Mouse (Mus musculus) lung, postnatal 0 days (tissue): ENCODE measurements around the gene Cnga1.

Experiments
- CTCF ChIP-seq: IDR thresholded peaks from 2 replicates; pipeline ENCODE4 v1.5.1; 2016; ENCODE audit warnings: antibody characterized with exemption, mild to moderate bottlenecking
- EP300 ChIP-seq: IDR thresholded peaks from 2 replicates; pipeline ENCODE4 v1.6.1; 2016; ENCODE audit warnings: antibody characterized with exemption, mild to moderate bottlenecking, control low read depth

DNA sequence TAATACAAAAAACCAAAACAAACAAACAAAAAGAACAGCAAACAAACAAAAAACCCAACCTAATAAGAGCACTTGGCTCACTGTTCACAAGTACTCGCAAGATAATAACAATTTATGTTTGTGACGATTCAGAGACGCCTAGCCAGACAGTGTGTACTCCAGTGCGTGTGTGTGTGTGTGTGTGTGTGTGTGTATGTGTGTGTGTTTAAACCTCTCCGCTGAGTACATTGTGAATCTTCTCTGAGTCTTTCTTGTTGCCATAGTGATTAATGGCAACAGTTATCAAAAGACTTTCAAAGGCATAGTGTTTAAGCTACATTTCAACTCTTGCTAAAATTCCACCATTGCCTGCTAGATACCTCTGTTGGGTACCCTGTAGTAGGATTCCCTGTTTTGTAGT lies 20.1 kb upstream of the Cnga1 start:
- no peak for TF ChIP-seq CTCF
- TF ChIP-seq EP300 = no peak
